Mouse (Mus musculus) retina, embryonic 14.5 days (tissue): ENCODE data around the gene Fam169b.
"Not testable (repeated sequence)": the region's sequence is repeated elsewhere in the genome, so short reads cannot be mapped to it uniquely, and the experiment has no call there.

Experiments
- DNase-seq: peaks from one replicate; pipeline ENCODE4 v3.0.0-alpha.2; 2015; ENCODE audit warnings: low spot score

Fam169b gene

GRCm38 (mm10) chr7:68264028-68264453 is 9.6 kb upstream of the Fam169b start, which contains the start of gene Pgpep1l:
Gene Pgpep1l, minus strand, starts transcription at chr7:68264233.
- DNase-seq = peak; percentile 49

- DNase-seq = no peak
Measured at GRCm38 (mm10) chr7:68264531-68264930, 9.1 kb upstream of the Fam169b start.

GRCm38 (mm10) chr7:68265391-68265790 is 8.2 kb upstream of the Fam169b start:
- no peak for DNase-seq

GRCm38 (mm10) chr7:68266691-68267090 is 6.9 kb upstream of the Fam169b start:
- no peak for DNase-seq

- no peak for DNase-seq
Measured at GRCm38 (mm10) chr7:68270551-68270950, 3.1 kb upstream of the Fam169b start.

GRCm38 (mm10) chr7:68271816-68272215 is 1.8 kb upstream of the Fam169b start:
- DNase-seq = no peak

GRCm38 (mm10) chr7:68272607-68273006 is 1.0 kb upstream of the Fam169b start:
- no peak for DNase-seq

- no peak for DNase-seq
Measured at GRCm38 (mm10) chr7:68274218-68274617, 579 bp downstream of the Fam169b start.

- no peak for DNase-seq
Measured at GRCm38 (mm10) chr7:68274951-68275350, 1.3 kb downstream of the Fam169b start.

GRCm38 (mm10) chr7:68275445-68275837 is 1.8 kb downstream of the Fam169b start:
- DNase-seq = not testable (repeated sequence)

- peak; percentile 29 for DNase-seq
Measured at GRCm38 (mm10) chr7:68275838-68276731, 2.4 kb downstream of the Fam169b start.

- DNase-seq = no peak
Measured at GRCm38 (mm10) chr7:68277054-68277896, 3.6 kb downstream of the Fam169b start.

- no peak for DNase-seq
Measured at GRCm38 (mm10) chr7:68277897-68278270, 4.2 kb downstream of the Fam169b start.

GRCm38 (mm10) chr7:68278385-68278784 is 4.7 kb downstream of the Fam169b start:
- no peak for DNase-seq

- DNase-seq = no peak
Measured at GRCm38 (mm10) chr7:68278908-68279307, 5.3 kb downstream of the Fam169b start.

- no peak for DNase-seq
Measured at GRCm38 (mm10) chr7:68279481-68279880, 5.8 kb downstream of the Fam169b start.

- DNase-seq = no peak
Measured at GRCm38 (mm10) chr7:68280352-68280869, 6.8 kb downstream of the Fam169b start.

- no peak for DNase-seq
Measured at GRCm38 (mm10) chr7:68281341-68281740, 7.7 kb downstream of the Fam169b start.

GRCm38 (mm10) chr7:68282304-68283132 is 8.9 kb downstream of the Fam169b start:
- no peak for DNase-seq

- not testable (repeated sequence) for DNase-seq
Measured at GRCm38 (mm10) chr7:68283133-68283520, 9.5 kb downstream of the Fam169b start.

GRCm38 (mm10) chr7:68283776-68284175 is 10.1 kb downstream of the Fam169b start:
- DNase-seq = no peak

- no peak for DNase-seq
Measured at GRCm38 (mm10) chr7:68285851-68286298, 12.2 kb downstream of the Fam169b start.
